Mouse (Mus musculus): Measurements from ENCODE around the gene Mapkapk5. TPM values are rescaled to one million over a fixed set of nuclear protein-coding genes. Genes with fewer than 3 reads are reported as not detected.

The Mapkapk5 gene
- polyA plus RNA-seq, 1 experiment from 2014 or later: 65.4 TPM

GRCm38 (mm10) chr5:121583765-121584501 lies 38.2 kb upstream of the Mapkapk5 start:
- WGBS: 54% methylated on average over 12 of the region's 12 CpGs
- Histone ChIP-seq H3K9ac (replicated peaks) (no peak overlapping the region), H3K4me2 (no peak overlapping the region), H3K27ac (replicated peaks) (0 out of 2 replicates have a peak overlapping the region, but pooled peaks have one; percentile 29), H3K36me3 (peaks cover 15% of the 10 kb centered on the region), H3K27me3 (replicated peaks) (no peaks in the 10 kb centered on the region), H3K4me1 (peaks cover 4% of the 10 kb centered on the region), H3K9me3 (replicated peaks) (no peaks in the 10 kb centered on the region), H3K4me3 (replicated peaks) (no peak overlapping the region)
- no peak for ATAC-seq (ENCODE audit: low FRiP score)

- no peak overlapping the region for H3K27ac ChIP-seq (replicated peaks)
- no peak overlapping the region for H3K9ac ChIP-seq (replicated peaks)
- H3K4me1 ChIP-seq: peaks cover 4% of the 10 kb centered on the region
- no peak overlapping the region for H3K4me3 ChIP-seq (replicated peaks)
- peaks cover 27% of the 10 kb centered on the region for H3K36me3 ChIP-seq
- 93% methylated on average over 8 of the region's 8 CpGs for WGBS
- no peaks in the 10 kb centered on the region for H3K27me3 ChIP-seq (replicated peaks)
- no peak for ATAC-seq (ENCODE audit: low FRiP score)
- no peaks in the 10 kb centered on the region for H3K9me3 ChIP-seq (replicated peaks)
- H3K4me2 ChIP-seq: no peak overlapping the region
These were observed 36.2 kb upstream of the Mapkapk5 start for GRCm38 (mm10) chr5:121581945-121582344.

- Histone ChIP-seq H3K27me3 (replicated peaks) (no peaks in the 10 kb centered on the region), H3K27ac (replicated peaks) (no peak overlapping the region), H3K4me2 (no peak overlapping the region), H3K4me1 (no peaks in the 10 kb centered on the region), H3K36me3 (peaks cover 59% of the 10 kb centered on the region), H3K9me3 (replicated peaks) (no peaks in the 10 kb centered on the region), H3K9ac (replicated peaks) (no peak overlapping the region), H3K4me3 (replicated peaks) (no peak overlapping the region)
- 90% methylated on average over 11 of the region's 11 CpGs for WGBS
- no peak for ATAC-seq (ENCODE audit: low FRiP score)
These were observed 31.3 kb upstream of the Mapkapk5 start for GRCm38 (mm10) chr5:121576927-121577488.

GRCm38 (mm10) chr5:121575867-121576266 lies 30.2 kb upstream of the Mapkapk5 start:
- Histone ChIP-seq H3K27ac (replicated peaks) (no peak overlapping the region), H3K4me1 (no peaks in the 10 kb centered on the region), H3K9me3 (replicated peaks) (no peaks in the 10 kb centered on the region), H3K4me3 (replicated peaks) (no peak overlapping the region), H3K9ac (replicated peaks) (no peak overlapping the region), H3K36me3 (peaks cover 65% of the 10 kb centered on the region), H3K4me2 (no peak overlapping the region), H3K27me3 (replicated peaks) (no peaks in the 10 kb centered on the region)
- no peak for ATAC-seq (ENCODE audit: low FRiP score)
- 93% methylated on average over 11 of the region's 11 CpGs for WGBS

GRCm38 (mm10) chr5:121574145-121574544 lies 28.4 kb upstream of the Mapkapk5 start:
- H3K9ac ChIP-seq (replicated peaks): no peak overlapping the region
- no peaks in the 10 kb centered on the region for H3K9me3 ChIP-seq (replicated peaks)
- no peaks in the 10 kb centered on the region for H3K27me3 ChIP-seq (replicated peaks)
- WGBS: 88% methylated on average over 13 of the region's 13 CpGs
- no peaks in the 10 kb centered on the region for H3K4me1 ChIP-seq
- ATAC-seq (ENCODE audit: low FRiP score): no peak
- no peak overlapping the region for H3K4me3 ChIP-seq (replicated peaks)
- H3K4me2 ChIP-seq: no peak overlapping the region
- H3K36me3 ChIP-seq: peaks cover 61% of the 10 kb centered on the region
- no peak overlapping the region for H3K27ac ChIP-seq (replicated peaks)

- Histone ChIP-seq H3K36me3 (peaks cover 44% of the 10 kb centered on the region), H3K4me2 (no peak overlapping the region), H3K27ac (replicated peaks) (no peak overlapping the region), H3K9me3 (replicated peaks) (no peaks in the 10 kb centered on the region), H3K4me3 (replicated peaks) (no peak overlapping the region), H3K9ac (replicated peaks) (no peak overlapping the region), H3K27me3 (replicated peaks) (no peaks in the 10 kb centered on the region), H3K4me1 (no peaks in the 10 kb centered on the region)
- WGBS: 70% methylated on average over 1 of the region's 1 CpGs
- no peak for ATAC-seq (ENCODE audit: low FRiP score)
These were observed 25.1 kb upstream of the Mapkapk5 start for GRCm38 (mm10) chr5:121570787-121571186.

- H3K4me3 ChIP-seq (replicated peaks): no peak overlapping the region
- no peak overlapping the region for H3K27ac ChIP-seq (replicated peaks)
- H3K4me1 ChIP-seq: no peaks in the 10 kb centered on the region
- no peak for ATAC-seq (ENCODE audit: low FRiP score)
- peaks cover 36% of the 10 kb centered on the region for H3K36me3 ChIP-seq
- no peak overlapping the region for H3K9ac ChIP-seq (replicated peaks)
- 75% methylated on average over 9 of the region's 9 CpGs for WGBS
- H3K27me3 ChIP-seq (replicated peaks): no peaks in the 10 kb centered on the region
- no peak overlapping the region for H3K4me2 ChIP-seq
- no peaks in the 10 kb centered on the region for H3K9me3 ChIP-seq (replicated peaks)
These were observed 24.2 kb upstream of the Mapkapk5 start for GRCm38 (mm10) chr5:121569881-121570420.

- H3K4me2 ChIP-seq: no peak overlapping the region
- no peak overlapping the region for H3K9ac ChIP-seq (replicated peaks)
- peaks cover 13% of the 10 kb centered on the region for H3K36me3 ChIP-seq
- ATAC-seq (ENCODE audit: low FRiP score): no peak
- no peak overlapping the region for H3K27ac ChIP-seq (replicated peaks)
- H3K9me3 ChIP-seq (replicated peaks): no peaks in the 10 kb centered on the region
- H3K4me1 ChIP-seq: no peaks in the 10 kb centered on the region
- no peaks in the 10 kb centered on the region for H3K27me3 ChIP-seq (replicated peaks)
- H3K4me3 ChIP-seq (replicated peaks): no peak overlapping the region
- 93% methylated on average over 16 of the region's 16 CpGs for WGBS
These were observed 20.5 kb upstream of the Mapkapk5 start for GRCm38 (mm10) chr5:121566035-121566681.

GRCm38 (mm10) chr5:121564468-121564895 lies 18.8 kb upstream of the Mapkapk5 start:
- H3K36me3 ChIP-seq: peaks cover 4% of the 10 kb centered on the region; the same call in 1 of the 2 replicates
- peak overlapping the region; percentile 31 for H3K4me2 ChIP-seq
- WGBS: 17% methylated on average over 11 of the region's 11 CpGs
- H3K27me3 ChIP-seq (replicated peaks): no peaks in the 10 kb centered on the region
- no peaks in the 10 kb centered on the region for H3K4me1 ChIP-seq
- no peak overlapping the region for H3K27ac ChIP-seq (replicated peaks)
- H3K4me3 ChIP-seq (replicated peaks): no peak overlapping the region
- no peak for ATAC-seq (ENCODE audit: low FRiP score)
- no peaks in the 10 kb centered on the region for H3K9me3 ChIP-seq (replicated peaks)
- H3K9ac ChIP-seq (replicated peaks): no peak overlapping the region

GRCm38 (mm10) chr5:121562436-121562835 lies 16.7 kb upstream of the Mapkapk5 start:
- Histone ChIP-seq H3K27ac (replicated peaks) (no peak overlapping the region), H3K9me3 (replicated peaks) (no peaks in the 10 kb centered on the region), H3K36me3 (no peaks in the 10 kb centered on the region; the same call in 1 of the 2 replicates), H3K9ac (replicated peaks) (no peak overlapping the region), H3K4me2 (no peak overlapping the region), H3K27me3 (replicated peaks) (no peaks in the 10 kb centered on the region), H3K4me1 (no peaks in the 10 kb centered on the region), H3K4me3 (replicated peaks) (no peak overlapping the region)
- WGBS: 93% methylated on average over 3 of the region's 3 CpGs
- no peak for ATAC-seq (ENCODE audit: low FRiP score)

GRCm38 (mm10) chr5:121549196-121549595 lies 3.5 kb upstream of the Mapkapk5 start:
- Histone ChIP-seq H3K36me3 (no peaks in the 10 kb centered on the region), H3K27me3 (replicated peaks) (no peaks in the 10 kb centered on the region), H3K4me1 (peaks cover 17% of the 10 kb centered on the region)

More at GRCm38 (mm10) chr5:121549196-121549595, 3.5 kb upstream of the Mapkapk5 start:
- Histone ChIP-seq H3K27ac (replicated peaks) (no peak overlapping the region), H3K4me3 (replicated peaks) (no peak overlapping the region), H3K9ac (replicated peaks) (no peak overlapping the region), H3K4me2 (no peak overlapping the region), H3K9me3 (replicated peaks) (no peaks in the 10 kb centered on the region)
- 87% methylated on average over 7 of the region's 7 CpGs for WGBS
- no peak for ATAC-seq (ENCODE audit: low FRiP score)
